ENCODE assay signal across 10 mouse cellular contexts in genomic region chr16:5007067-5007466, GRCm38 (mm10). TPM values are rescaled to one million over a fixed set of nuclear protein-coding genes. Genes with fewer than 3 reads are reported as not detected.
DNase-seq lines count a peak whose midpoint lies in the region; ATAC-seq and TF ChIP-seq lines count a peak whose summit lies in the region.
"Had no signal": no experiment of that assay in that cellular context is flagged by ENCODE, and none has a peak within 500 bp of the region (broad histone marks: within the 10 kb centered on the region; RNA-seq: fewer than 3 reads in every experiment).

Gene Smim22, plus strand, starts transcription at chr16:5007288.

- peaks cover 13% of the 10 kb centered on the region for H3K4me1 ChIP-seq in forebrain, embryonic 10.5 days
- H3K4me1 ChIP-seq in forebrain, embryonic 13.5 days: peaks cover 2% of the 10 kb centered on the region
- no peaks in the 10 kb centered on the region; the same call in 1 of the 2 replicates for H3K4me1 ChIP-seq in lung, postnatal 0 days (ENCODE audit: insufficient read depth, low read depth, low read length)

- H3K36me3 ChIP-seq in forebrain, embryonic 10.5 days (replicated peaks): peaks cover 14% of the 10 kb centered on the region
- H3K36me3 ChIP-seq in forebrain, embryonic 13.5 days (ENCODE audit: poor library complexity, severe bottlenecking): peaks cover 20% of the 10 kb centered on the region; the same call in 1 of the 2 replicates
- H3K36me3 ChIP-seq in lung, postnatal 0 days (ENCODE audit: insufficient read depth, low read length): no peaks in the 10 kb centered on the region
- H3K36me3 ChIP-seq: midbrain, embryonic 15.5 days had no signal

- H3K27me3 ChIP-seq in forebrain, embryonic 10.5 days (ENCODE audit: poor library complexity, severe bottlenecking): no peaks in the 10 kb centered on the region
- no peaks in the 10 kb centered on the region for H3K27me3 ChIP-seq in forebrain, embryonic 13.5 days
- H3K27me3 ChIP-seq in lung, postnatal 0 days (replicated peaks; ENCODE audit: insufficient read depth, low read length): no peaks in the 10 kb centered on the region
- H3K27me3 ChIP-seq: midbrain, embryonic 15.5 days had no signal

- no peak within 1 kb of the TSS for H3K4me3 ChIP-seq in forebrain, embryonic 10.5 days
- H3K4me3 ChIP-seq in forebrain, embryonic 13.5 days: no peak within 1 kb of the TSS
- H3K4me3 ChIP-seq in lung, postnatal 0 days (ENCODE audit: low read depth, low read length): 0 out of 2 replicates have a peak within 1 kb of the TSS, but pooled peaks have one; percentile 10
- H3K4me3 ChIP-seq: midbrain, embryonic 15.5 days had no signal

- TF ChIP-seq EP300 in lung, postnatal 0 days (IDR thresholded peaks at IDR 0.05): no peak

- peak within 1 kb of the TSS; percentile 53 for H3K27ac ChIP-seq in forebrain, embryonic 10.5 days
- H3K27ac ChIP-seq in forebrain, embryonic 13.5 days: no peak within 1 kb of the TSS
- H3K27ac ChIP-seq in lung, postnatal 0 days (ENCODE audit: low read length): no peak within 1 kb of the TSS
- H3K27ac ChIP-seq: midbrain, embryonic 15.5 days had no signal

- DNase-seq in forebrain, embryonic 10.5 days (ENCODE audit: extremely low spot score, low spot score): no peak
- peak; percentile 14 for DNase-seq in embryo, embryonic 9.5 days (ENCODE audit: extremely low spot score)
- peak; percentile 82 for DNase-seq in kidney, postnatal 10 days
- peak; percentile 77 for DNase-seq in lung, postnatal 0 days (ENCODE audit: low spot score)
- DNase-seq in left cerebral cortex, adult 18-20 months (ENCODE audit: low spot score in 2 of 2): no peak
- no peak for DNase-seq in MN1 (ENCODE audit: low spot score)
- no peak for DNase-seq in right cerebral cortex, postnatal 4 days
- DNase-seq: spleen, adult 18-20 months had no signal

- H3K9ac ChIP-seq in forebrain, embryonic 13.5 days: no peak within 1 kb of the TSS
- H3K9ac ChIP-seq in lung, postnatal 0 days (replicated peaks; ENCODE audit: low read depth): no peak within 1 kb of the TSS
- H3K9ac ChIP-seq: midbrain, embryonic 15.5 days had no signal

- TF ChIP-seq CTCF in lung, postnatal 0 days (IDR thresholded peaks at IDR 0.05): no peak

- H3K4me2 ChIP-seq in forebrain, embryonic 13.5 days: no peak within 1 kb of the TSS
- H3K4me2 ChIP-seq in lung, postnatal 0 days (replicated peaks; ENCODE audit: low read depth, low read length): peak within 1 kb of the TSS; percentile 45
- H3K4me2 ChIP-seq: midbrain, embryonic 15.5 days had no signal

- ATAC-seq in forebrain, embryonic 13.5 days: no peak
- peak; percentile 92 for ATAC-seq in lung, postnatal 0 days
- ATAC-seq: midbrain, embryonic 15.5 days had no signal

- H3K9me3 ChIP-seq in forebrain, embryonic 10.5 days: no peaks in the 10 kb centered on the region
- H3K9me3 ChIP-seq in forebrain, embryonic 13.5 days (replicated peaks): no peaks in the 10 kb centered on the region
- H3K9me3 ChIP-seq in lung, postnatal 0 days (ENCODE audit: low read length): no peaks in the 10 kb centered on the region
- H3K9me3 ChIP-seq: midbrain, embryonic 15.5 days had no signal

- 43% methylated on average over 5 of the region's 5 CpGs for WGBS in forebrain, embryonic 10.5 days
- 51% methylated on average over 5 of the region's 5 CpGs for WGBS in forebrain, embryonic 13.5 days
- WGBS in lung, postnatal 0 days: 46% methylated on average over 5 of the region's 5 CpGs

RNA-seq across cellular contexts. Expression of gene Smim22, which starts in this region (rescaled TPM):
- 1.7 and 2.5 TPM in 2 replicates for polyA plus RNA-seq in forebrain, embryonic 10.5 days (2016; fragmentation: Nextera tagmentation; extraction: Ambion mirVana)
- 1.5 TPM in 1 of 2 replicates, not detected in the other for polyA plus RNA-seq in forebrain, embryonic 13.5 days (2015; fragmentation: Nextera tagmentation; extraction: Ambion mirVana)
- polyA plus RNA-seq in lung, postnatal 0 days (2015; fragmentation: Nextera tagmentation; extraction: Ambion mirVana): 57.5 and 59.4 TPM in 2 replicates
- not detected for total RNA-seq in left cerebral cortex, adult 18-20 months (2021)

Comparison
In these comparisons a context has a peak if more than half of its experiments do, and no peak if none do; other contexts are left out.
1. RNA of gene Smim22 (polyA plus RNA-seq): 57.5 to 59.4 TPM in lung, postnatal 0 days; 1.7 to 2.5 TPM in forebrain, embryonic 10.5 days and 1.5 TPM in forebrain, embryonic 13.5 days; every median in the first group is over 10 times any median in the second.
2. DNase-seq: peak in embryo, embryonic 9.5 days (single experiment), kidney, postnatal 10 days (single experiment) and lung, postnatal 0 days (single experiment); none in forebrain, embryonic 10.5 days (single experiment), left cerebral cortex, adult 18-20 months (0 of 2), MN1 (single experiment) and right cerebral cortex, postnatal 4 days (single experiment).